Mouse (Mus musculus) liver, embryonic 15.5 days (tissue): ENCODE results near the gene Prdm1. TPM values are rescaled to one million over a fixed set of nuclear protein-coding genes. Genes with fewer than 3 reads are reported as not detected.

ENCODE experiments used
- ATAC-seq: fragments of 200-750 bp; cut with Nextera tagmentation; 2 replicates; pipeline ENCODE4 v1.8.0; 2017; ENCODE audit warnings: moderate number of reproducible peaks, mild to moderate bottlenecking, moderate library complexity; ENCODE audit not compliant: insufficient read depth
- H3K27ac ChIP-seq: fragments of 300-500 bp; sonication (generic); replicated peaks from 2 replicates; pipeline ENCODE4 v1.5.1; 2015; ENCODE audit warnings: mild to moderate bottlenecking, inconsistent platforms
- H3K27me3 ChIP-seq: fragments of 300-500 bp; sonication (generic); 2 replicates; pipeline ENCODE4 v1.6.1; 2015; ENCODE audit warnings: mild to moderate bottlenecking, inconsistent platforms
- H3K36me3 ChIP-seq: fragments of 300-500 bp; sonication (generic); replicated peaks from 2 replicates; pipeline ENCODE4 v1.6.1; 2015; ENCODE audit warnings: moderate library complexity, mild to moderate bottlenecking, inconsistent platforms
- H3K4me1 ChIP-seq: fragments of 300-500 bp; sonication (generic); replicated peaks from 2 replicates; pipeline ENCODE4 v1.6.1; 2015; ENCODE audit warnings: inconsistent platforms
- H3K4me2 ChIP-seq: fragments of 300-500 bp; sonication (generic); 2 replicates; pipeline ENCODE4 v1.6.1; 2015; ENCODE audit warnings: moderate library complexity, mild to moderate bottlenecking, inconsistent platforms
- H3K4me3 ChIP-seq: fragments of 300-500 bp; sonication (generic); replicated peaks from 2 replicates; pipeline ENCODE4 v1.5.1; 2015; ENCODE audit warnings: mild to moderate bottlenecking, inconsistent platforms
- H3K9ac ChIP-seq: fragments of 300-500 bp; sonication (generic); 2 replicates; pipeline ENCODE4 v1.6.1; 2015; ENCODE audit warnings: moderate library complexity, mild to moderate bottlenecking, inconsistent platforms
- H3K9me3 ChIP-seq: fragments of 300-500 bp; sonication (generic); replicated peaks from 2 replicates; pipeline ENCODE4 v1.6.1; 2016; ENCODE audit warnings: inconsistent platforms
- whole genome bisulfite sequencing: fragments of 180-500 bp; shearing (Covaris S2); methylation state at CpG from one replicate; pipeline ENCODE4 v1.1.7; 2015; ENCODE audit warnings: mixed read lengths; ENCODE audit not compliant: insufficient replicate concordance; 5-methylcytosine and 5-hydroxymethylcytosine counted together
- polyA plus RNA-seq: library from polyadenylated mRNA; unstranded; fragments of >200 nt; fragmentation: Nextera tagmentation; extraction: Ambion mirVana; gene quantifications from 2 replicates; pipeline ENCODE4 v1.2.1, GENCODE M21; 2015

Gene Prdm1
- polyA plus RNA-seq, 1 experiment from 2014 or later: 0.15 TPM

- Histone ChIP-seq H3K4me3 (no peak overlapping the region), H3K4me2 (no peak overlapping the region), H3K4me1 (no peaks in the 10 kb centered on the region), H3K9ac (no peak overlapping the region), H3K27me3 (no peaks in the 10 kb centered on the region), H3K9me3 (no peaks in the 10 kb centered on the region), H3K27ac (no peak overlapping the region), H3K36me3 (no peaks in the 10 kb centered on the region)
- WGBS: 59% methylated on average over 10 of the region's 10 CpGs
- no peak for ATAC-seq
These were observed 119.2 kb downstream of the Prdm1 start for GRCm38 (mm10) chr10:44409054-44409453.

GRCm38 (mm10) chr10:44403415-44403814, 124.9 kb downstream of the Prdm1 start:
- H3K9ac ChIP-seq: no peak overlapping the region
- no peak overlapping the region for H3K27ac ChIP-seq
- H3K9me3 ChIP-seq: no peaks in the 10 kb centered on the region
- WGBS: 30% methylated on average over 7 of the region's 7 CpGs
- no peaks in the 10 kb centered on the region for H3K27me3 ChIP-seq
- no peaks in the 10 kb centered on the region for H3K36me3 ChIP-seq
- H3K4me2 ChIP-seq: no peak overlapping the region
- no peak overlapping the region for H3K4me3 ChIP-seq
- ATAC-seq: no peak
- H3K4me1 ChIP-seq: no peaks in the 10 kb centered on the region

- Histone ChIP-seq H3K36me3 (no peaks in the 10 kb centered on the region), H3K27ac (no peak overlapping the region), H3K4me2 (no peak overlapping the region), H3K4me1 (no peaks in the 10 kb centered on the region), H3K9ac (no peak overlapping the region), H3K4me3 (no peak overlapping the region), H3K9me3 (no peaks in the 10 kb centered on the region), H3K27me3 (0 out of 2 replicates have a peak, but pooled peaks cover 3% of the 10 kb centered on the region)
- ATAC-seq: no peak
- whole genome bisulfite sequencing: 73% methylated on average over 10 of the region's 10 CpGs
These were observed 126.7 kb downstream of the Prdm1 start for GRCm38 (mm10) chr10:44401600-44401999.

- ATAC-seq: no peak
- Histone ChIP-seq H3K4me3 (no peak overlapping the region), H3K9me3 (no peaks in the 10 kb centered on the region), H3K27ac (no peak overlapping the region), H3K4me2 (no peak overlapping the region), H3K4me1 (no peaks in the 10 kb centered on the region), H3K27me3 (0 out of 2 replicates have a peak, but pooled peaks cover 3% of the 10 kb centered on the region), H3K9ac (no peak overlapping the region), H3K36me3 (no peaks in the 10 kb centered on the region)
- 67% methylated on average over 13 of the region's 13 CpGs for WGBS
These were observed 127.7 kb downstream of the Prdm1 start for GRCm38 (mm10) chr10:44400602-44401001.

GRCm38 (mm10) chr10:44400119-44400518, 128.2 kb downstream of the Prdm1 start:
- H3K4me1 ChIP-seq: no peaks in the 10 kb centered on the region
- H3K9me3 ChIP-seq: no peaks in the 10 kb centered on the region
- no peak overlapping the region for H3K4me3 ChIP-seq
- no peak for ATAC-seq
- no peak overlapping the region for H3K9ac ChIP-seq
- no peaks in the 10 kb centered on the region for H3K36me3 ChIP-seq
- H3K27me3 ChIP-seq: 0 out of 2 replicates have a peak, but pooled peaks cover 3% of the 10 kb centered on the region
- 41% methylated on average over 3 of the region's 3 CpGs for WGBS
- no peak overlapping the region for H3K27ac ChIP-seq
- H3K4me2 ChIP-seq: no peak overlapping the region

GRCm38 (mm10) chr10:44392855-44393254, 135.4 kb downstream of the Prdm1 start:
- Histone ChIP-seq H3K36me3 (no peaks in the 10 kb centered on the region), H3K27ac (no peak overlapping the region), H3K4me1 (no peaks in the 10 kb centered on the region; the same call in 1 of the 2 replicates), H3K4me3 (no peak overlapping the region), H3K9ac (no peak overlapping the region), H3K9me3 (no peaks in the 10 kb centered on the region), H3K27me3 (0 out of 2 replicates have a peak, but pooled peaks cover 3% of the 10 kb centered on the region), H3K4me2 (no peak overlapping the region)
- 73% methylated on average over 8 of the region's 8 CpGs for WGBS
- ATAC-seq: no peak

GRCm38 (mm10) chr10:44391509-44392290, 136.6 kb downstream of the Prdm1 start:
- WGBS: 47% methylated on average over 12 of the region's 12 CpGs
- Histone ChIP-seq H3K27ac (no peak overlapping the region), H3K9me3 (no peaks in the 10 kb centered on the region), H3K4me3 (no peak overlapping the region), H3K4me2 (no peak overlapping the region), H3K27me3 (no peaks in the 10 kb centered on the region), H3K36me3 (no peaks in the 10 kb centered on the region), H3K4me1 (no peaks in the 10 kb centered on the region; the same call in 1 of the 2 replicates), H3K9ac (no peak overlapping the region)
- no peak for ATAC-seq

- Histone ChIP-seq H3K4me2 (no peak overlapping the region), H3K36me3 (no peaks in the 10 kb centered on the region), H3K9me3 (no peaks in the 10 kb centered on the region), H3K4me1 (no peaks in the 10 kb centered on the region; the same call in 1 of the 2 replicates), H3K4me3 (no peak overlapping the region), H3K27me3 (no peaks in the 10 kb centered on the region), H3K27ac (no peak overlapping the region), H3K9ac (no peak overlapping the region)
- ATAC-seq: no peak
- WGBS: 54% methylated on average over 5 of the region's 5 CpGs
These were observed 138.0 kb downstream of the Prdm1 start for GRCm38 (mm10) chr10:44390286-44390685.

GRCm38 (mm10) chr10:44388706-44389233, 139.5 kb downstream of the Prdm1 start:
- no peak overlapping the region for H3K9ac ChIP-seq
- ATAC-seq: no peak
- WGBS: 77% methylated on average over 11 of the region's 11 CpGs
- H3K9me3 ChIP-seq: no peaks in the 10 kb centered on the region
- no peaks in the 10 kb centered on the region for H3K36me3 ChIP-seq
- H3K4me2 ChIP-seq: no peak overlapping the region
- no peaks in the 10 kb centered on the region for H3K27me3 ChIP-seq
- H3K4me1 ChIP-seq: no peaks in the 10 kb centered on the region; the same call in 1 of the 2 replicates
- H3K27ac ChIP-seq: no peak overlapping the region
- no peak overlapping the region for H3K4me3 ChIP-seq
